Mouse (Mus musculus) ES-Bruce4 (cell line): Measurements from ENCODE around the gene Arsb. TPM values are rescaled to one million over a fixed set of nuclear protein-coding genes. Genes with fewer than 3 reads are reported as not detected.

Source experiments
- H3K27ac ChIP-seq: 2 replicates; pipeline ENCODE4 v1.5.1; 2012; ENCODE audit warnings: low read length, inconsistent platforms; ENCODE audit not compliant: insufficient read depth
- H3K27me3 ChIP-seq: 2 replicates; pipeline ENCODE4 v1.6.1; 2012; ENCODE audit warnings: mild to moderate bottlenecking, low read length, inconsistent platforms; ENCODE audit not compliant: control insufficient read depth, poor library complexity, insufficient read depth, severe bottlenecking
- H3K36me3 ChIP-seq: 2 replicates; pipeline ENCODE4 v1.6.1; 2012; ENCODE audit warnings: inconsistent platforms, mild to moderate bottlenecking, low read length, moderate library complexity; ENCODE audit not compliant: control insufficient read depth, poor library complexity, insufficient read depth, severe bottlenecking
- H3K4me1 ChIP-seq: one replicate; pipeline ENCODE4 v1.8.1; 2011; ENCODE audit warnings: low read length; ENCODE audit not compliant: control insufficient read depth, insufficient read depth
- H3K4me3 ChIP-seq: 2 replicates; pipeline ENCODE4 v1.5.1; 2011; ENCODE audit warnings: low read depth, mild to moderate bottlenecking, low read length
- H3K9ac ChIP-seq: 2 replicates; pipeline ENCODE4 v1.6.1; 2012; ENCODE audit warnings: low read depth, mild to moderate bottlenecking, inconsistent platforms; ENCODE audit not compliant: poor library complexity, severe bottlenecking
- H3K9me3 ChIP-seq: replicated peaks from 2 replicates; pipeline ENCODE4 v1.6.1; 2012; ENCODE audit warnings: mild to moderate bottlenecking, low read length, inconsistent platforms; ENCODE audit not compliant: control insufficient read depth, poor library complexity, insufficient read depth, severe bottlenecking
- CTCF ChIP-seq: IDR thresholded peaks from one replicate; pipeline ENCODE4 v1.8.1; 2011; ENCODE audit warnings: low read depth, low read length
- EP300 ChIP-seq: IDR thresholded peaks from 2 replicates; pipeline ENCODE4 v1.6.1; 2011; ENCODE audit warnings: low read depth, low read length; ENCODE audit not compliant: insufficient read depth
- POLR2A ChIP-seq: IDR thresholded peaks from one replicate; pipeline ENCODE4 v1.8.1; 2011; ENCODE audit warnings: low read length; ENCODE audit not compliant: insufficient read depth
- polyA plus RNA-seq: library from polyadenylated mRNA; stranded (reverse); fragments of >200 nt; gene quantifications from 2 replicates; pipeline ENCODE4 v1.2.4, GENCODE M21; 2011; ENCODE audit warnings: low read depth; ENCODE audit not compliant: missing spikeins, insufficient read depth, insufficient read length

Gene Arsb
- polyA plus RNA-seq, 1 experiment, result 1.7 TPM

- no peaks in the 10 kb centered on the region for H3K4me1 ChIP-seq
- no peaks in the 10 kb centered on the region for H3K27me3 ChIP-seq
- H3K9ac ChIP-seq, result no peak overlapping the region
- no peak for TF ChIP-seq POLR2A
- no peak for TF ChIP-seq EP300
- TF ChIP-seq CTCF, result no peak
- H3K4me3 ChIP-seq, result no peak overlapping the region
- H3K36me3 ChIP-seq, result no peaks in the 10 kb centered on the region
- no peaks in the 10 kb centered on the region for H3K9me3 ChIP-seq
- H3K27ac ChIP-seq, result no peak overlapping the region
These were observed 151.1 kb downstream of the Arsb start for GRCm38 (mm10) chr13:93922566-93922910.

DNA sequence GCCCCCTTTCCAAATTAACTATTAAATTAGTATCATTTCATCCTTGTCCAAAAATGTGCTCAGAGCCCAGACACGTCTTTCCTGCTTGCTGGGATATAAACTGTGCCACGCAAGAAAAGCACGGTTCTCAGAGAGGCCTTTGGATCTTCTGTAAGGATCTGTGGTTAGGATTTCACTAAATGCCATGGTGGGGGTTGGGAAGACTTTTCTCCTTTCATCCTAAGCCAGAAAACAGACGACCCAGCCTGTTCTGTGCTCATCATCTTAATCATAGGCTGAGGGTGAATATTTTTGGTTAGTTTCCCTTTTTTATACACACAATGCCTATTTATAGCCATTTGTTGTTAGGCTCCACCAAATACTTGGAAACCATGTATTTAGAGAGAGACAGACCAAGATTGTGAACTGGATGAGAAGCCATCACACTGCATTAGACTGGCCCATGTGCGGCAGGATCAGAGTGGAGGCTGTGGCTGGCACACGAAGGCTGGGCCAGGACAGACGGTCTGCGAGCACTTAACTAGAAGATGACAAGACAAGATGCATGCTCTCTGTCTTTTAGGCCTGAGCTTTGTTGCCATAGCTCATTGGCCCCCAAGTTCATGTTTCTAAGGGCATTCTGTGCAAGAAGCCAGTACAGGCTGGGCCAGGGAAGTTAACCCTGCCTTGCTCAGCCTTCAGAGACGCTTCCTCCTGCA is 153.5 kb downstream of the Arsb start:
- no peak overlapping the region for H3K4me3 ChIP-seq
- no peaks in the 10 kb centered on the region for H3K36me3 ChIP-seq
- TF ChIP-seq CTCF, result no peak
- no peak for TF ChIP-seq POLR2A
- no peak for TF ChIP-seq EP300
- no peaks in the 10 kb centered on the region for H3K27me3 ChIP-seq
- no peaks in the 10 kb centered on the region for H3K4me1 ChIP-seq
- no peak overlapping the region for H3K27ac ChIP-seq
- H3K9ac ChIP-seq, result no peak overlapping the region
- 0 out of 2 replicates have a peak, but pooled peaks cover 3% of the 10 kb centered on the region for H3K9me3 ChIP-seq

GRCm38 (mm10) chr13:93930561-93931340 is 159.3 kb downstream of the Arsb start:
- Histone ChIP-seq H3K4me1 (no peaks in the 10 kb centered on the region), H3K36me3 (no peaks in the 10 kb centered on the region), H3K27me3 (no peaks in the 10 kb centered on the region), H3K4me3 (no peak overlapping the region), H3K9ac (no peak overlapping the region), H3K9me3 (0 out of 2 replicates have a peak, but pooled peaks cover 3% of the 10 kb centered on the region), H3K27ac (no peak overlapping the region)
- TF ChIP-seq CTCF (no peak), EP300 (no peak), POLR2A (no peak)

DNA sequence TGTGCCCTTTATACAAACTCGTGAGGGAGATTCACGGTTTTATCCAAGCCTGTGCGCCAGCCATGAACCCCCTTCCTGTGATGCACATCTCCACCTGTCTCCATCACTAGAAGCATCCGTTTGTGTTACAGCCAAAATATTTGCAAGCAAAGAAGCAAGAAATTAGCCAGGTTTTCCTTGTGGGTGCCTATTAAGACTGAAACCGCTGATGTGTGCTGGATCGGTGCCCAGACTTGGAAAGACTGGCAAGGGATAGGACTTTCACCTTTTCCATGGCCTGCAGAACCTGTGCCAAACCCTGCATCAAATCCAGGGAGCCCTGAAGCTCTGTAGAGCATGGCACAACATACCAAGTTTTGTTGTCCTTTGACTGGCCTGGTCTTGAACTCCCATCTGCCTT is 165.0 kb downstream of the Arsb start:
- H3K9ac ChIP-seq, result no peak overlapping the region

DNA sequence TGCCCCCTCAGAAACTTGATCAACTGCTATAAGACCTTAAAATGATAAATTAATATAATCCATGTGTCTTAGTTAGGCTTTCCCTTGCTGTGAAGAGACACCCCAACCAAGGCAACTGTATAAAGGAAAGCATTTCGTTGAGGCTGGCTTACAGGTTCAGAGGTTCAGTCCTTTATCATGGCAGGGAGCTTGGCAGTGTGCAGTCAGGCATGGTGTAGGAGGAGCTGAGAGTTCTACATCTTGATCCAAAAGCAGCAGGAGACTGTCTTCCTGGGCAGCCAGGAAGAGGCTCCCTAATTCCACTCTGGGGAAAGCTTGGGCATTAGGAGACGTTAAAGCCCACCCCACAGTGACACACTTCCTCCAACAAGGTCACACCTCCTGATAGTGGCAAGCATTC is 166.7 kb downstream of the Arsb start:
- TF ChIP-seq CTCF, result no peak
- H3K4me1 ChIP-seq, result no peaks in the 10 kb centered on the region
- H3K4me3 ChIP-seq, result no peak overlapping the region
- no peak overlapping the region for H3K9ac ChIP-seq
- H3K36me3 ChIP-seq, result no peaks in the 10 kb centered on the region
- H3K27me3 ChIP-seq, result no peaks in the 10 kb centered on the region
- no peaks in the 10 kb centered on the region for H3K9me3 ChIP-seq
- no peak overlapping the region for H3K27ac ChIP-seq

More for the DNA sequence above, 165.0 kb downstream of the Arsb start:
- no peaks in the 10 kb centered on the region for H3K4me1 ChIP-seq
- H3K4me3 ChIP-seq, result no peak overlapping the region
- H3K27me3 ChIP-seq, result no peaks in the 10 kb centered on the region
- TF ChIP-seq CTCF, result no peak
- TF ChIP-seq POLR2A, result no peak
- no peak for TF ChIP-seq EP300
- no peaks in the 10 kb centered on the region for H3K9me3 ChIP-seq
- no peaks in the 10 kb centered on the region for H3K36me3 ChIP-seq
- no peak overlapping the region for H3K27ac ChIP-seq
